Mouse (Mus musculus) spleen, adult 2 months (tissue): ENCODE results near the gene Vmn1r55. TPM values are rescaled to one million over a fixed set of nuclear protein-coding genes. Genes with fewer than 3 reads are reported as not detected.
A peak's percentile ranks its signal among the peaks of the same experiment; 100 is the strongest.

Experiments used
- DNase-seq, 2 experiments: peaks; one replicate each; pipeline versions ENCODE4 v3.0.0 to v3.0.0-alpha.2; 2012 to 2021; ENCODE audit warnings: low spot score in 2 of 2, low read depth in 1 of 2
- H3K27ac ChIP-seq: fragments of 200-500 bp; 2 replicates; pipeline ENCODE4 v1.5.1; 2012; ENCODE audit warnings: low read length, inconsistent platforms; ENCODE audit not compliant: insufficient read depth
- H3K27me3 ChIP-seq: fragments of 200-500 bp; 2 replicates; pipeline ENCODE4 v1.6.1; 2012; ENCODE audit warnings: mild to moderate bottlenecking, moderate library complexity, low read length, inconsistent platforms; ENCODE audit not compliant: control insufficient read depth, insufficient read depth
- H3K36me3 ChIP-seq: fragments of 200-500 bp; 2 replicates; pipeline ENCODE4 v1.6.1; 2012; ENCODE audit warnings: mild to moderate bottlenecking, low read length, inconsistent platforms; ENCODE audit not compliant: control insufficient read depth, insufficient read depth
- H3K4me1 ChIP-seq: fragments of 200-500 bp; 2 replicates; pipeline ENCODE4 v1.6.1; 2011; ENCODE audit warnings: inconsistent platforms; ENCODE audit not compliant: control insufficient read depth, insufficient read depth, insufficient read length
- H3K4me3 ChIP-seq: fragments of 200-500 bp; 2 replicates; pipeline ENCODE4 v1.5.1; 2011; ENCODE audit warnings: mild to moderate bottlenecking, inconsistent platforms; ENCODE audit not compliant: insufficient read depth, insufficient read length; ENCODE audit errors: extremely low read depth
- CTCF ChIP-seq: fragments of 200-500 bp; IDR thresholded peaks from 2 replicates; pipeline ENCODE4 v1.5.1; 2011; ENCODE audit warnings: mild to moderate bottlenecking, inconsistent platforms; ENCODE audit not compliant: insufficient read depth, insufficient read length, insufficient replicate concordance; ENCODE audit errors: extremely low read depth
- POLR2A ChIP-seq: fragments of 200-500 bp; IDR thresholded peaks from 2 replicates; pipeline ENCODE4 v1.6.1; 2011; ENCODE audit warnings: low read depth, low read length, inconsistent platforms
- WGBS: fragments of 180-500 bp; shearing (Covaris S2); methylation state at CpG from one replicate; pipeline ENCODE4 v1.1.7; 2018; 5-methylcytosine and 5-hydroxymethylcytosine counted together
- polyA plus RNA-seq: library from polyadenylated mRNA; depleted of rRNA; stranded (reverse); fragments of >200 nt; gene quantifications from 2 replicates; pipeline ENCODE4 v1.2.3, GENCODE M21; 2012

Vmn1r55 gene
- polyA plus RNA-seq, 1 experiment: not detected

GRCm38 (mm10) chr7:5108272-5108671 lies 41.2 kb downstream of the Vmn1r55 start:
- Histone ChIP-seq H3K4me3 (no peak overlapping the region), H3K4me1 (no peaks in the 10 kb centered on the region), H3K36me3 (no peaks in the 10 kb centered on the region), H3K27ac (no peak overlapping the region), H3K27me3 (no peaks in the 10 kb centered on the region)
- TF ChIP-seq POLR2A (no peak), CTCF (no peak)
- no peak for DNase-seq
- WGBS: 81% methylated on average over 4 of the region's 4 CpGs

GRCm38 (mm10) chr7:5102564-5102963 lies 46.9 kb downstream of the Vmn1r55 start:
- H3K4me3 ChIP-seq: no peak overlapping the region
- TF ChIP-seq CTCF (no peak), POLR2A (no peak)
- peak overlapping the region; percentile 69 for H3K27ac ChIP-seq
- H3K27me3 ChIP-seq: no peaks in the 10 kb centered on the region
- no peak for DNase-seq
- H3K36me3 ChIP-seq: peaks cover 10% of the 10 kb centered on the region
- peaks cover 26% of the 10 kb centered on the region; the same call in 1 of the 2 replicates for H3K4me1 ChIP-seq
- WGBS: 75% methylated on average over 2 of the region's 2 CpGs

- WGBS: 8% methylated on average over 10 of the region's 10 CpGs
- Histone ChIP-seq H3K4me3 (peak overlapping the region; percentile 39; the same call in 1 of the 2 replicates), H3K4me1 (peaks cover 26% of the 10 kb centered on the region; the same call in 1 of the 2 replicates), H3K27ac (peak overlapping the region; percentile 70), H3K27me3 (no peaks in the 10 kb centered on the region), H3K36me3 (peaks cover 20% of the 10 kb centered on the region)
- TF ChIP-seq CTCF (no peak), POLR2A (no peak)
- DNase-seq: peak; percentile 57 to 60
These were observed 48.3 kb downstream of the Vmn1r55 start for GRCm38 (mm10) chr7:5101066-5101663.

GRCm38 (mm10) chr7:5099796-5100195 lies 49.7 kb downstream of the Vmn1r55 start:
- peaks cover 33% of the 10 kb centered on the region for H3K36me3 ChIP-seq
- DNase-seq: no peak
- no peaks in the 10 kb centered on the region for H3K27me3 ChIP-seq
- H3K4me3 ChIP-seq: no peak overlapping the region
- peaks cover 26% of the 10 kb centered on the region; the same call in 1 of the 2 replicates for H3K4me1 ChIP-seq
- H3K27ac ChIP-seq: peak overlapping the region; percentile 48; the same call in 1 of the 2 replicates
- 88% methylated on average over 3 of the region's 3 CpGs for WGBS
- TF ChIP-seq CTCF (no peak), POLR2A (no peak)

GRCm38 (mm10) chr7:5098769-5099168 lies 50.7 kb downstream of the Vmn1r55 start:
- DNase-seq: no peak
- H3K4me1 ChIP-seq: peaks cover 26% of the 10 kb centered on the region; the same call in 1 of the 2 replicates
- WGBS: 86% methylated on average over 5 of the region's 5 CpGs
- no peak overlapping the region for H3K27ac ChIP-seq
- H3K27me3 ChIP-seq: no peaks in the 10 kb centered on the region
- TF ChIP-seq CTCF (no peak), POLR2A (no peak)
- H3K4me3 ChIP-seq: no peak overlapping the region
- H3K36me3 ChIP-seq: peaks cover 38% of the 10 kb centered on the region

- TF ChIP-seq CTCF (no peak), POLR2A (no peak)
These were observed 56.5 kb downstream of the Vmn1r55 start for GRCm38 (mm10) chr7:5092831-5093510.

GRCm38 (mm10) chr7:5092381-5092780 lies 57.1 kb downstream of the Vmn1r55 start:
- Histone ChIP-seq H3K27me3 (no peaks in the 10 kb centered on the region), H3K4me3 (no peak overlapping the region), H3K27ac (no peak overlapping the region), H3K36me3 (peaks cover 62% of the 10 kb centered on the region), H3K4me1 (no peaks in the 10 kb centered on the region; the same call in 1 of the 2 replicates)
- WGBS: 87% methylated on average over 6 of the region's 6 CpGs
- no peak for DNase-seq
- TF ChIP-seq CTCF (no peak), POLR2A (no peak)

More at GRCm38 (mm10) chr7:5092831-5093510, 56.5 kb downstream of the Vmn1r55 start:
- Histone ChIP-seq H3K36me3 (peaks cover 65% of the 10 kb centered on the region), H3K4me3 (no peak overlapping the region), H3K4me1 (no peaks in the 10 kb centered on the region), H3K27me3 (no peaks in the 10 kb centered on the region), H3K27ac (no peak overlapping the region)
- no peak for DNase-seq
- WGBS: 88% methylated on average over 21 of the region's 21 CpGs
